Mouse (Mus musculus) lung, postnatal 0 days (tissue): ENCODE measurements around the gene Kctd20.

ENCODE experiments used
- CTCF ChIP-seq: IDR thresholded peaks from 2 replicates; pipeline ENCODE4 v1.5.1; 2016; ENCODE audit warnings: antibody characterized with exemption, mild to moderate bottlenecking
- EP300 ChIP-seq: IDR thresholded peaks from 2 replicates; pipeline ENCODE4 v1.6.1; 2016; ENCODE audit warnings: antibody characterized with exemption, mild to moderate bottlenecking, control low read depth

DNA sequence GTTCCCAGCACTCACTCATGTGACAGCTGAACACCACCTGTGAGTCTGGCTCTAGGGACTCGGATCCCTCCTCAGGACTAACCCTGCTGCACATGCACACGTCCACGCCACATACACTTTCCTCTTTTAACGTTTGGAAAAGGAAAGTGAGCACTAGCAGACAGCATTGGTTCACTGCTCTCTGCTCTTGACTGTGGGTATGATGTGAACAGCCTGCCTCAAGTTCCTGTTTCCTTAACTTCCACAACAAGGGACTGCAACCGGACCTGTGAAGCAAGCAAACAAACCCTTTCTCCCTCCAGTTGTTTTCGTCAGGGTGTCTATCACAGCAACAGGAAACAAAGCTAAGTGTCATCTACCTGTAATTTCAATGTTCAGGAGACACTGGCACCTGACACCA is 48.7 kb downstream of the Kctd20 start:
- TF ChIP-seq CTCF: no peak
- no peak for TF ChIP-seq EP300
